Mouse (Mus musculus) stomach, postnatal 0 days (tissue): ENCODE data around the gene Sumo3.

Experiments used
- CTCF ChIP-seq: IDR thresholded peaks from 2 replicates; pipeline ENCODE4 v1.5.1; 2016; ENCODE audit warnings: antibody characterized with exemption, low read depth, mild to moderate bottlenecking, moderate library complexity
- EP300 ChIP-seq: optimal IDR thresholded peaks from 2 replicates; pipeline ENCODE3; 2016; ENCODE audit warnings: antibody characterized with exemption

GRCm38 (mm10) chr10:77603021-77603420 is 2.9 kb upstream of the Sumo3 start:
- TF ChIP-seq EP300 (no peak), CTCF (no peak)
